Mouse (Mus musculus) adrenal gland, postnatal 14 days (tissue): ENCODE results near the gene Git1. TPM values are rescaled to one million over a fixed set of nuclear protein-coding genes. Genes with fewer than 3 reads are reported as not detected.

Source experiments
- DNase-seq: peaks from one replicate; pipeline ENCODE4 v3.0.0; 2021; ENCODE audit warnings: mixed read lengths
- total RNA-seq: library from RNA; stranded (reverse); gene quantifications from 2 replicates; pipeline ENCODE4 v1.2.3, GENCODE M21; 2021

Git1 gene
- total RNA-seq, 1 experiment from 2014 or later = 49.5 TPM

DNA sequence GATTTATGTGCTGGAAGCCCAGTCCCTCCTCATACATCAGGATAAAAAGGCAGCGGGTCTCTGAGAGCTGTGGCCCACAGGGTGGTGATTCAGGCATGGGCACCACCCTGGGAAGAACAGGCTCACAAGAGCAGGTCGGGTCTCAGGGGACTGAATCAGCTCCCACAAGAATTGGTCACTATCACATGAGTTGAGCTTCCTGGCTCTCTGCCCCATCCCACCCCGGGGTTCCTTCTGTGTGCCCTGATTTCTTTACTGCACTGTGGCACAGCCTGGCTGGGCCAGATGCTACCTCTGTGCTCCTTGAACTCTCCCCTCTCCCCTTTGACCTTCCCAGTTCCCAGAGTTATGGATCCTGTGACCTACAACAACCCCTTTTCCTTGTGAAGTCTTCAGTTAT lies 10.3 kb upstream of the Git1 start:
- DNase-seq = no peak

DNA sequence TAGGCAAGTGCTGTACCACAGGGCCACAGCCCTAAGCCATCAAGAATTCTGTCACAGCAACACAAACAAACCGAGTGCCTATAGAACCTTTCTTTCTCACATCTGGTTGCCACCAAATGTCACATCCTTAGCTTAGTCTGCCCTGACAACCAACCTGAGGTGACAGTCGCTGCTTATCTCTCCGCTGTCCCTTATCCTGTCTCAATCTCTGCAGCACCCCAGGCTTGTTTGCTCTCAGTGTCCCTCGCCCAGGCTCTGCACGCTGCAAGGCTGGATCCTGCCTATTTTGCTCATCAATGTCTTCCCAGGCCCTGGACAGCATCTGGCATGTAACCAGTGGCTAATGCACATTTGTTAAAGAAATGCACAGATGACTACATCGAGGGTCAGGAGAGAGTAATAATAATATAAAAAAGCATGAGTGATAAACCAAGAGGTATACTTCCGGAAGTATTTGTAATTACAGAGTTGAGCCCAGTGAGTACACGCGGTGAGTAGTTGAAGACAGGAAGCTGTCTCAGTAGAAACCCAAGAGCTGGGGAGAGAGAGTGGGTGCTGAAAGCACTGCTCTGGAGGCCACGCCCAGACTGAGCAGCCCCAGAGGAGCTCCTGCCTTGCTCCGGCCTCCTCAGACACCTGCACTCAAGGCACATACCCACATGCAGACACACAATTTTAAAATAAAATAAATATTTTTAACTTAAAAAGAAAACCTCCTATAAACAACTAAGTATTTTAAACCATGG lies 9.7 kb upstream of the Git1 start:
- DNase-seq = no peak

DNA sequence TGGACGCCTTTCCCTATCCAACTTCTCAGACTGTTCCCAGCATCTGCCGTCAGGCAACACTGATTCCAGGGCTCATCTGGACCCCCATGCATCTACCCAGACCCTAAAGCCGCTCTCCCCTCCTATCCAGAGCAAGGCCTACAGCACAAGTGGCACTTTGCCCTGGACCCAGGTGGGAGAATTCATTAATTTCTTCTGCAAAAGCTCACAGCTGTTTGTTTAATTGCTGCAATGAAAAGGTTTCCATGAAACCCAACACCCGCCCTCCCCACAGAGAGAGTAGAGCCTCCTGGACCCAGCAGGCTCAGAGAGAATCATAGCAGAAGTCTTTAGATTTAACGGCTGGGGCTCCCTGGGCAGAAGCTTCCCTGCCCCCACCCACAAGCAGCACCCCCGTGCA lies 8.1 kb upstream of the Git1 start:
- no peak for DNase-seq

DNA sequence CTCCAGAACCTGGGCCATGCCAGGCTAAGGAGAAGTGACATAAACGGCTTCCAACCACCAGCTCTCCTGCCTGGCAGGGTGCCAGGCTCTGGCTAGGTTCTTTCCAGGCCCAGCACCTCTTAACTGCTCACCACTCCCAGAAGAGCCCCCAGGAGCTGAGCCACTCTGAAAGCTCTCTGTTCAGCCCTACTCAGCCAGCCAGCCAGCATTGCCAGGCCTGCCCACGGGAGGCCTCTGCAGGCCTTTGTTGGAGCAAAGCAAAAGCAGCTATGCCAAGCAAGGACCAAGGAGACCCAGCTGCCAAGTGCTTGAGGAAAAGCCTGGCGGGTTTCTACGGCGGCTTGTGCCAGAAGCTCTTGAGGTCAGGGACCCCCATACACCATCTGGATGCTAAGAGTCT lies 6.6 kb upstream of the Git1 start:
- DNase-seq = peak; percentile 42

DNA sequence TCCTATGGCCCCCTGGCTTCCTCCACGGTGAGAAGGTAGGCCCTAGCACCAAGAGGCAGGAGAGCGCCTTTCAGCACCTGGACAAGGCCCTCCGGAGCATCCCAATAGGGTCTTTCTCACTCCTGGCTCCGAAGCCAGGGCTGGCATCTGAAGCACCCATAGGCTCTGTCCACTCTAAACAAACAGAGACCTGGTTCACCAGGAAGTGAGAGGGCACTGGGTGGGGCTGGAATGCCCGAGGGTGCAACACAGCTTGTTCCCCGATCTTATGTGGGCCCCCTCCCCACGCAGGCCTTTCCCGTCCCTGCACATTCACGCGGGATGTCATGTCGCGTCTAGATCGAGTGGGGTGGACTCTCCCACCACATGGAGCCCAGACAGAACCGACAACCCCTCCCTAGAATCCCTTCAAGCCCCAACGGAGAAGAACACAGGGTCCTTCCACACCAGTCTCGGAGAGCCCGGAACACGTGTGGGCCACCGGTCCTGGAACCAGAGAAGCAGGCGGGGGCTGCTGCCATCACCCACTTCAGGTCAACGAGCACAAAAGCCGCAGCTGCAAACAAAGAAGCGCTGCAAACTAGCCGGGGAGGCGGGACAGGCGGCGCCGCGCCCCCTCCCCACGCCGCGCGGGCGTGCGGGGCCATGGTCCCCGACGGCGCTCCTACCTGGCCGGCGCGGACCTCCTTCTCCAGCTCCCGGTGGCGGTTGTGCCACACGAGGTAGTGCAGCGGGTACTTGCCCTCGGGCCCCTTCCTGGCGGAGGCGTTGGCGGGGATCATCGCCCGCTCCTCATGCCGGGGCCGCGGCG lies 4.4 kb upstream of the Git1 start:
- peak; percentile 9 for DNase-seq

GRCm38 (mm10) chr11:77489591-77490235 lies 3.6 kb upstream of the Git1 start, which contains the start of gene Ankrd13b:
Gene Ankrd13b (minus strand): TSS chr11:77489678.
- peak; percentile 83 for DNase-seq

- DNase-seq = no peak
Measured at GRCm38 (mm10) chr11:77490451-77490850, 2.9 kb upstream of the Git1 start.

DNA sequence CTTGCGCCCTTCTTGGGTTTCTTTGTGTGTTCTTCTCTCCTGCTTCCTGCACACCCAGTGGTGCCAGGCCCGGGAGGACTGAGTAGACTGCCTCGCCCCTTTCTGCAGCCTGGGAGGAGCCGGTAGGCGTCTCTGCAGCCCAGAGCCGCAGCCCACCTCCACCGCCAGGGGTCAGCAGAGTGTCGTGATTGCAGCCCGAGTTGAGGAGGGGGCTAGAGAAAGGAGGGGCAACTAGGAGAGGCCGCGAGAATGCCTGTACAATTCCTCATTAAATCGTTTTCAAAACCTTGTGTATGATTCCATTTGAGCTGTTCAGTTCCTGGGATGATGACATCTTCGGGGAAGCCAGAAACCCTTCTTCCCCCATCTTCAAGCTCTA lies 2.2 kb upstream of the Git1 start:
- DNase-seq = peak; percentile 95

- peak; percentile 71 for DNase-seq
Measured at GRCm38 (mm10) chr11:77491502-77492291, 1.7 kb upstream of the Git1 start.

DNA sequence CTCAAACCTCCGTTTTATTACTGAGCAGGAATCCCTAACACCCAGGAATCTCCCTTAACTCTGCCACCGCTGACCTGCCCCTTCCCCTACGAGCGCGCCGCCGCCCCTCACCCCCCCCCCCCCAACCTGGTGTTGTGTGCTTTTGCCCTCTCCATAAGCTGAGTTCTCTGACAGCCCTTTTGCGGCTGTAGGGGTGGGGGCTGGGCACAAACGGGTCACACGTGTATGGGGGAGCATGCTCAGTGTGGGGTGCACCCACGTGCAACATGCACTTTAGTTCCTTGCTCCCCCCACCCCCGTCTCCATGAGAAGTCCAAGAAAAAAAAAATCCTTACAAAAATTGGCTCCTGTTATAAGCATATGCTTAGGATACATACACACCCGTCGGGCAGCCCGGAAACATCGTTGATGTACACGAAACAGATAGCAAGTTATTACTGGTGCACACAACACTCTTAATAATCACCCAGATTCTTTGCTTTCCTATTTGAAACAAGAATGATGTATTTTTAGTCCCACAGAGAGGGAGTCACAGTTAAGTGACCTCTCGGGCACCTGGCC lies 971 bp upstream of the Git1 start:
- no peak for DNase-seq

GRCm38 (mm10) chr11:77492911-77493332 lies 440 bp upstream of the Git1 start:
- peak; percentile 97 for DNase-seq

GRCm38 (mm10) chr11:77494344-77494676 lies 948 bp downstream of the Git1 start:
- DNase-seq = no peak

DNA sequence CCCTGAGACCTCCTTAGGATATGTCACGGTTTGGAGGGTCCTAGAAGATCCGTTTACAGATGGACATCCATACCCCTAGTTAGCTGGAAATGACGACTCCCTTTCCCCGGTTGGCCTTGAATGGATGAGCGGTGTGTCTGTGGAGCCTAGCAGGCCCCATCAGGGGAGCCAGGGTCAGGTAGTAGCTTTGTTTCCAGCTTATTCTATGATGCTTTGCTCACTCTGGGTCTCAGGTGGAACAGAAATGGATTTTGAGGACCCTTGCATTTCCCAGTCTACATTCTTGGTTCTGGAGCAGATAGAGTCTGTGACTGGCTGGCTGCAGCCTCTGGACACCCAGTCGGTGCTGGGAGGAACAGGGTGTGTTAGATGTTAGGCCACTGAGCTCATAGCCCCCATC lies 1.4 kb downstream of the Git1 start:
- DNase-seq = no peak

DNA sequence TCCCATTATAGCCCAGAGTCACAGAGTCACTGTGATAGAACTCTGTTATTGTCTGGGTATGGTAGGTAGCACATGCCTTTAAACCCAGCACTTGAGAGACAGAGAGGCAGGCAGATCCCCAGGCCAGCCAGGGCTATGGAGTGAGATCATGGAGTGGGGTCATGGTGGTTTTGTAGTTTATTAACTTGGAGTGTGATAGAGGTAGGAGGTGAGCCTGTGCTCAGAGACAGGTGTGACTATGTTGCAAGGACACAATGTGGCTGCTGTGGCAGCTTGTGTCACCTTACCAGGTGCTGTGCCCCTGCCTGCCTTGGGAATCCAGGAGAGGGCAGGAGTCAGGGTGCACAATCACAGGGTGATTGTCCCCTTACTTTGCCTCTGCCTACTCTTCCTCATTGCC lies 2.1 kb downstream of the Git1 start:
- no peak for DNase-seq

GRCm38 (mm10) chr11:77497341-77497756 lies 4.0 kb downstream of the Git1 start:
- DNase-seq = peak; percentile 83

GRCm38 (mm10) chr11:77497851-77498250 lies 4.5 kb downstream of the Git1 start:
- DNase-seq = peak; percentile 57

- peak; percentile 39 for DNase-seq
Measured at GRCm38 (mm10) chr11:77498261-77499139, 5.1 kb downstream of the Git1 start.

DNA sequence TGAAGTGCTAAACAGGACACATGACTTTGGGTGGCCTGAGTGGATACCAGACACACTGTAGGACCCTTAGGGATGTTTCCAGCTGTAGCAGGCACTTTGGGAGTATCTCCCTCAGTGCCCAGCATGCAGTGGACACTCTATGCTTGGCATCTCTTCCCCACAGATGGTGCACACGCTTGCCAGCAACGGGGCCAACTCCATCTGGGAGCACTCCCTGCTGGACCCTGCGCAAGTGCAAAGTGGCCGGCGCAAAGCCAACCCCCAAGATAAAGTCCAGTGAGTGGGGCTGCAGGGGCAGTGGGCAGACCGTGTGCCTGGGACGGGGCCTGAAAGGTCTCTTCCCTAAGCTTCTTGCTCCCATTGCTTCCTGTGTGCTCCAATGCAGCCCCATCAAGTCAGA lies 6.0 kb downstream of the Git1 start:
- no peak for DNase-seq

GRCm38 (mm10) chr11:77500361-77501325 lies 7.3 kb downstream of the Git1 start:
- DNase-seq = no peak

DNA sequence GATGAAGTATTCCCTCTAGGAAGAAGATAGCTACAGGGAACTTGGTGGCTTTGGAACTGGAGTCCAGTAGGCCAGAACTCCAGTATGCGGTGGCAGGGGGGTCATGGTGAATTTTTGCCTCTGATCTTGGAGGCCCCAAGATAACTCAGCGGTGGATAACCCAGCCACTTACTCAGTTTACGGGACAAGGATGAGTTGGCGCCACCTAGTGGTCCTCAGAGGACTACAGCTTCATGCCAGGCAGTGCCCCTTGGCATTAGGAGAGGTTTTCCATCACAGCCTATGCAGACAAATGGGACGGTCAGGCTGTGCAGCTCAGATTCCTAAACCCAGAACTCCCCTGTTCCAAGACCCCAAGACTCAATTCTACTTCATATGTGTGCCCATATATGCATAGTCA lies 8.0 kb downstream of the Git1 start:
- DNase-seq = peak; percentile 86
